Mouse (Mus musculus): ENCODE measurements at regions not wholly inside any gene's neighbourhood (a gene's known extent, or its start where the extent isn't known, plus 50 kb on each side); places are given as distances from the start of the nearest gene placed in this dataset.

GRCm38 (mm10) chr10:65845096-65845624 lies 1250.8 kb upstream of the Jmjd1c start:
- no peak for ATAC-seq (ENCODE audit: low TSS enrichment)

- peak; percentile 100 for ATAC-seq (ENCODE audit: low TSS enrichment)
These were observed 1249.8 kb upstream of the Jmjd1c start for GRCm38 (mm10) chr10:65846136-65846535.

- no peak for ATAC-seq (ENCODE audit: low TSS enrichment)
These were observed 1248.3 kb upstream of the Jmjd1c start for GRCm38 (mm10) chr10:65847622-65848021.

GRCm38 (mm10) chr10:65889881-65890280 lies 1206.0 kb upstream of the Jmjd1c start:
- ATAC-seq (ENCODE audit: low TSS enrichment) = no peak

GRCm38 (mm10) chr10:65907571-65907970 lies 1188.4 kb upstream of the Jmjd1c start:
- ATAC-seq (ENCODE audit: low TSS enrichment) = no peak

- peak; percentile 76; the same call in 1 of the 2 replicates for ATAC-seq (ENCODE audit: low TSS enrichment)
These were observed 1183.4 kb upstream of the Jmjd1c start for GRCm38 (mm10) chr10:65912518-65912917.

GRCm38 (mm10) chr10:65932077-65932476 lies 1163.8 kb upstream of the Jmjd1c start:
- peak; percentile 59; the same call in 1 of the 2 replicates for ATAC-seq (ENCODE audit: low TSS enrichment)

- peak; percentile 100 for ATAC-seq (ENCODE audit: low TSS enrichment)
These were observed 1147.3 kb upstream of the Jmjd1c start for GRCm38 (mm10) chr10:65948587-65948986.

- no peak for ATAC-seq (ENCODE audit: low TSS enrichment)
These were observed 1133.5 kb upstream of the Jmjd1c start for GRCm38 (mm10) chr10:65962441-65962840.

- ATAC-seq (ENCODE audit: low TSS enrichment) = peak; percentile 97
These were observed 1126.2 kb upstream of the Jmjd1c start for GRCm38 (mm10) chr10:65969770-65970169.
